Mouse (Mus musculus) Patski (cell line): Measurements from ENCODE around the gene Brf1. TPM values are rescaled to one million over a fixed set of nuclear protein-coding genes. Genes with fewer than 3 reads are reported as not detected.

Experiments
- ATAC-seq: fragments of 100-300 bp; one replicate; pipeline ENCODE4 v1.8.0; 2021
- CTCF ChIA-PET: fragments of 350-600 bp; sonication (Branson Sonifier 250); formaldehyde crosslinking; loops from one replicate; lab custom pipeline; 2022; ENCODE audit warnings: inconsistent platforms; lab: Charles Lee
- POLR2A ChIA-PET: fragments of 350-600 bp; sonication (Branson Sonifier 250); formaldehyde crosslinking; loops from one replicate; lab custom pipeline; 2022; ENCODE audit warnings: antibody characterized with exemption, inconsistent platforms; lab: Charles Lee
- DNase-seq: peaks from one replicate; pipeline ENCODE4 v3.0.0-alpha.2; 2011; ENCODE audit warnings: low read depth, low spot score
- H3K27me3 ChIP-seq: fragments of 371-371 bp; one replicate; pipeline ENCODE4 v1.5.1; 2021
- CTCF ChIP-seq: fragments of 100-300 bp; IDR thresholded peaks from one replicate; pipeline ENCODE4 v1.5.1; 2021
- in situ Hi-C: fragments of 300-500 bp; cut with MboI; formaldehyde crosslinking; loops from 3 replicates; pipeline ENCODE4 v1.11.1; 2018; ENCODE audit warnings: low pct_unique_long_range_greater_than_20kb, mixed read lengths
- polyA plus RNA-seq: library from polyadenylated mRNA; unstranded; gene quantifications from one replicate; pipeline ENCODE4 v1.2.3, GENCODE M21; 2021

Gene Brf1
- 38.9 TPM for polyA plus RNA-seq

- no peaks in the 10 kb centered on the region for H3K27me3 ChIP-seq
- CTCF ChIA-PET, result interaction anchor here (1.0 to 1.1 kb wide), 2 partner anchors 47 to 144 kb away, joined by 3 read pairs; no protein-coding TSS in a partner anchor
- DNase-seq (no peak), ATAC-seq (peak; percentile 88)
- POLR2A ChIA-PET, result interaction anchor here (0.6 kb wide), 1 partner anchor 28 kb away, joined by 3 read pairs; no protein-coding TSS in a partner anchor
- no peak for TF ChIP-seq CTCF
- in situ Hi-C loops, result no loop called here
Observed at GRCm38 (mm10) chr12:113000294-113001132, at the start of gene Brf1. Brf1 (minus strand) TSS chr12:113000704.

DNA sequence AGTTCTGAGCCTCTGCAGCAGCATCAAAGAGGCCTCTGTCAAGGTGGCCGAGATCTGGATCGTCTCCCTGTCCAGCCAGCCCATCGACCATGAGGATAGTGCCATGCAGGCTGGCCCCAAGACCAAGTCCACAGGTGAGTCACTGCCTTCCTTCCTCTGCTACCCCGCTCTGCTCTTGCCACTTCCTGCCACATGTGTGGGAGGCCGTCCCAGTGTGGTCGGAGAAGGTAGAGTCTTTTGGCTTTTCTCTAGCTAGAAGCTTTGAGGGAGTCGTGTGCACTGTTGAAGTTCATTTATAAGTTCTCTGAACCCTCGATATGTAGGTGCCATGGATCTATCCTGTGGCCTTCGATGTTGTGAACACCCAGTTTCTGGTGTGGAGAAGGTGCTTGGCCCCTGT, 49.3 kb upstream of the Brf1 start:
- H3K27me3 ChIP-seq, result no peaks in the 10 kb centered on the region
- no peak for ATAC-seq

GRCm38 (mm10) chr12:113048103-113048502, 47.6 kb upstream of the Brf1 start:
- CTCF ChIA-PET, result interaction anchor here (1.0 to 2.6 kb wide), 4 partner anchors 37 to 107 kb away, joined by 3 to 25 read pairs (median 4); no protein-coding TSS in a partner anchor
- ATAC-seq (no peak), DNase-seq (no peak)
- no peak for TF ChIP-seq CTCF
- no peaks in the 10 kb centered on the region for H3K27me3 ChIP-seq
- in situ Hi-C loops, result loop anchor here (5.0 kb wide), 1 partner anchor 41 kb away; no protein-coding TSS in a partner anchor
- POLR2A ChIA-PET, result no interaction called here

More for the DNA sequence above, 49.3 kb upstream of the Brf1 start:
- in situ Hi-C loops, result loop anchor here (5.0 kb wide), 1 partner anchor 43 kb away; no protein-coding TSS in a partner anchor
- no peak for DNase-seq
- no peak for TF ChIP-seq CTCF
- POLR2A ChIA-PET, result no interaction called here
- CTCF ChIA-PET, result interaction anchor here (0.7 kb wide), 1 partner anchor 24 kb away, joined by 3 read pairs; the partner anchor contains the start of gene Tex22

- CTCF ChIA-PET, result interaction anchor here (0.6 to 2.6 kb wide), 6 partner anchors 10 to 46 kb away, joined by 3 to 25 read pairs (median 3); no protein-coding TSS in a partner anchor
- no peak for ATAC-seq
- POLR2A ChIA-PET, result no interaction called here
- DNase-seq, result no peak
- H3K27me3 ChIP-seq, result no peaks in the 10 kb centered on the region
- no peak for TF ChIP-seq CTCF
- in situ Hi-C loops, result loop anchor here (5.0 kb wide), 1 partner anchor 40 kb away; no protein-coding TSS in a partner anchor
Observed at GRCm38 (mm10) chr12:113046861-113047260, 46.4 kb upstream of the Brf1 start.

DNA sequence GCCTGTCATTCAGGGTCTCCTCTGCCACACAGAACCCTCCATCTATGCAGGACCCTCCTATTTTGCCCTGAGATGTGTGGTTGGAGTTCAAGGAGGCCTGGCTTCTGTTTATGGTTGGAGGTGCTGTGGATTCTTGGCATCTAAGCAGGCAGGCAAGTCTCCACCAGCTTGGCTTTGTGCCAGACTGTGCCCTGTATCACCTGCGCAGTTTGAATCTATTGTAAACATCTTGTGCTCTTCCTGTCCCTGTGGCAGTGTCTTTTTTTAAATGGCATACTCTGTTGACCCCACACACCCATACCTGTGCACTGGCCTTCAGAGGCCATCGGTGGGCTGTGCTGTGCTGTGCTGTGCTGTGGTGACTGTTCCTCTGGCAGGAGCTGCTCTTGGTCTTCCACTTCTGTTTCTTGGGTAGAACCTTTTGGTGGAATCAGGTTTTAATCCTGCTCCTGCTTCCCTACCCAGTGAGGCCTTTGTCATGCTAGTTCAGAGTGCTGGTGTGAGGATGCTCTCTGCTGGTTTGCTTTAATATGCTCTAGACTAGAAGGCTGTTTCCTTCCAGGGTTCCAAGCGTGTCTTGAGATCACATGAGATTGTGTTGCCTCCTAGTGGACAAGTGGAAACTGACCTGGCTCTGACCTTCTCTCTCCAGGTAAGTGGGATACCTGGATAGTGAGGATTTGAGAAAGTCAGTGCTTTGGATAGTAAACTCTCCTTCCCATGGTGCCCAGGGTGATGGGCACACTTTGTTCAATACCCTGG, 44.6 kb upstream of the Brf1 start:
- in situ Hi-C loops, result loop anchor here (5.0 kb wide), 1 partner anchor 38 kb away; no protein-coding TSS in a partner anchor
- no peaks in the 10 kb centered on the region for H3K27me3 ChIP-seq
- ATAC-seq, result peak; percentile 42
- no peak for DNase-seq
- ChIA-PET CTCF (interaction anchor here (0.9 to 3.7 kb wide), 7 partner anchors 13 to 42 kb away, joined by 3 to 22 read pairs (median 4); no protein-coding TSS in a partner anchor), POLR2A (interaction anchor here (0.6 to 1.5 kb wide), 2 partner anchors 8 to 13 kb away, joined by 3 read pairs; no protein-coding TSS in a partner anchor)
- no peak for TF ChIP-seq CTCF

GRCm38 (mm10) chr12:113042543-113042942, 42.0 kb upstream of the Brf1 start:
- no peak for TF ChIP-seq CTCF
- ChIA-PET POLR2A (no interaction called here), CTCF (interaction anchor here (1.1 to 3.7 kb wide), 3 partner anchors 27 to 38 kb away, joined by 3 to 22 read pairs (median 3); no protein-coding TSS in a partner anchor)
- in situ Hi-C loops, result no loop called here
- no peak for ATAC-seq
- no peaks in the 10 kb centered on the region for H3K27me3 ChIP-seq
- DNase-seq, result no peak

DNA sequence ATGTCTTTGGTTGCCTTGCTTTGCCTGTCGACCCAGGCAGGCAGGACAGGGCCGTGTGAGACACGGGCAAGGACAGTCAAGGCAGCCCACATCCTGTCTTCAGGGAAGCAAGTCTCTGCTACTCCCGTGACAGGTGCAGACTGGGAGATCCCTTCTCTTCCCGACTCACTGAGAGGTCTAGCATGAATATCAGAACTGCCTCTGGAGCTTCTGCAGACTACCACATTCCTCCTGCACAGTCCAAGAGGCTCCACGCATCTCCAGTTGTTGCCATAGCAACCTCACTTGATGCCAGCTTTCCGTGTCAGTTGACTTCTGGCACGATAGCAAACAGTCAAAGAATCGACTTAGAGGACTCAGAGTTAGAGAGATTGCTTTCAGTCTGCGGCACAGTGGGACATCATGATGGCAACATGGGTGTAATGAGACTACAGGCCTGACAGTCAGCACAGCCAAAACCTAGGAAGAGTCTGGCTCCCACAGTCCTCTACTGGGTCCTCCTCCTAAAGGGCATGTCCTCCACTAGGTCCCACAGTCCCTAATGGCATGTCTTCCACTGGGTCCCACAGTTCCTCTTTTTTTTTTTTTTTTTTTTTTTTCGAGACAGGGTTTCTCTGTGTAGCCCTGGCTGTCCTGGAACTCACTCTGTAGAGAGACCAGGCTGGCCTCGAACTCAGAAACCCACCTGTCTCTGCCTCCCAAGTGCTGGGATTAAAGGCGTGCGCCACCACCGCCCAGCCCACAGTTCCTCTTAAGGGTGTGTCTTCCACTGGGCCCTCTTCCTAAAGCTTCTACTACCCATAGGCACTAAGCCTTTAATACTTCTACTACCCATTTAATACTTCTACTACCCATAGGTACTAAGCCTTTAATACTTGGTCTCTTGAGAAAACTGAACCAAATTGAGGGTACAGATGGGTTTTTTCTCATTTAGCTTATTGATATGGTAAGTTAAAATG, 41.3 kb upstream of the Brf1 start:
- POLR2A ChIA-PET, result no interaction called here
- DNase-seq (no peak), ATAC-seq (no peak)
- in situ Hi-C loops, result no loop called here
- H3K27me3 ChIP-seq, result no peaks in the 10 kb centered on the region
- CTCF ChIA-PET, result interaction anchor here (0.9 to 3.7 kb wide), 6 partner anchors 20 to 37 kb away, joined by 3 to 22 read pairs (median 4); no protein-coding TSS in a partner anchor
- no peak for TF ChIP-seq CTCF

DNA sequence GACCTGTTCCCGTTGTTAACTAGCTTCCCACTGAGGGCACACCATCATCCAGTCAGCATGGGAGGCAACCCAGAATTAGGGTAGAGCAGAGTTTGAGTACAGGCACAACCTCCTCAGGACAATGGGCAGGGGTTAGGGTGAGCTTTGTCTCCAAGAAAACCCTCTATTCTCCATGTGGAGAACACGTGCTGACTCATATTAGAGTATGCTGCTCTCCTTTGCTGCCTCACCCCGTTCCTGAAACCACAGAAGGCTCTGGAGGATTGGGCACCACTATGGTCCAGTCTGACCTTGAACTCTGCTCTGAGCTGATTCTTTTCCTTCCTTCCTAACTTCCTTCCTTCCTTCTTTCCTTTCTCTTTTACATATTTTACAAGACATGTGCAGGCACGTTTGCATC, 37.9 kb upstream of the Brf1 start:
- in situ Hi-C loops, result no loop called here
- no peak for ATAC-seq
- no peak for TF ChIP-seq CTCF
- no peak for DNase-seq
- no peaks in the 10 kb centered on the region for H3K27me3 ChIP-seq
- ChIA-PET POLR2A (no interaction called here), CTCF (interaction anchor here (0.8 kb wide), 1 partner anchor 36 kb away, joined by 3 read pairs; no protein-coding TSS in a partner anchor)

- POLR2A ChIA-PET, result interaction anchor here (0.7 kb wide), 1 partner anchor 8 kb away, joined by 3 read pairs; no protein-coding TSS in a partner anchor
- no peak for DNase-seq
- no peaks in the 10 kb centered on the region for H3K27me3 ChIP-seq
- in situ Hi-C loops, result no loop called here
- no peak for TF ChIP-seq CTCF
- no peak for ATAC-seq
- CTCF ChIA-PET, result interaction anchor here (0.8 to 1.8 kb wide), 5 partner anchors 8 to 49 kb away, joined by 3 to 4 read pairs (median 4); no protein-coding TSS in a partner anchor
Observed at GRCm38 (mm10) chr12:113036996-113037395, 36.5 kb upstream of the Brf1 start.
